Mouse (Mus musculus) B cell, adult 67 days (primary cell): ENCODE data around the gene Hip1. TPM values are rescaled to one million over a fixed set of nuclear protein-coding genes. Genes with fewer than 3 reads are reported as not detected.

Experiments
- total RNA-seq, 2 experiments: library from RNA; stranded (reverse); gene quantifications; 4 replicates each; pipeline ENCODE4 v1.2.4; 2023

Gene Hip1
- 10 to 100 TPM; 54.1 to 54.8 TPM for total RNA-seq

DNA sequence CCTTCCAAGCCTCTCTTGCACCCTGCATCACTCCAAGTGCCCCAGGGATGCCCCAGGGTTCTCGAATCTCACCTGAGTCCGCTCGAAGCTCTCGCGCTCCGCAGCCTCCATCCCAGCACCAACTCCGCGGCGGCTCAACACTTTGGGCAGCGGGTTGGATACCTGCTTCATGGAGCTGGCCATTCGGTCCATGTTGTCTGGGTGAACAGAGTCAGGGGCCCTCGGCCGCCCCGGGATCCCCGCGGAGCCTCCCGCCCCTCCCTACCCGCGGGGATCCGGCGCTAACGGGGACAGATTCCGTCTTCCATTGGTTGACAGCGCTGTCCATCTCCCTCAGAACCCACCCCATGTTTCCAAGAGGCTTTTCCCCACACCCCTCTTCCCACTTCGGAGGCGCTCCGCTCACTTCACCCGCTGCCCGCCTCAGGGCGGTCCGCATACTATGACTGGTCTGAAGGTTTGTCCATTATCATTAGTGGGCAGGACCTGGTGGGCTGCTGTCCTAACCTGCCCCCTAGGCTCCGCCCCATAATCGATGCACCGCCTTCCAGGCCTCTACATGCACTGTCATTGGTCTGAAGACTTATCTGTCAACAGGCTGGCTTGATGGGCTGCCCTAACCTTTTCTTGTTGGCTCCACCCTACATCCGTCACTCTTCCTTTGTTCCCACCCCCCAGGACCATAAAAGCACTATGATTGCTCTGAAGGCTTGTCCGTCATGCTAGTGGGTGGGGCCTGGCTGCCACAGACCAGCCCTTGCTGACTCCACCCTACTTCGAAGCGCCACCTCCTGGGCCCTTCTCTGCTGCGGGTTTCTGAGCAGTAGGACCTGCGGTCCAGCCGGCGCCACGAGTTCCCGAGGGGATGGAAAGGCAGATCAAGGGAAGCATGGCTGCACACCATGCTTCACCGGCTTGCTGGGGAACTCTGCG is at the start of gene Hip1:
Hip1 (minus strand) TSS at position 256 of the 933 bp plus-strand sequence.

DNA sequence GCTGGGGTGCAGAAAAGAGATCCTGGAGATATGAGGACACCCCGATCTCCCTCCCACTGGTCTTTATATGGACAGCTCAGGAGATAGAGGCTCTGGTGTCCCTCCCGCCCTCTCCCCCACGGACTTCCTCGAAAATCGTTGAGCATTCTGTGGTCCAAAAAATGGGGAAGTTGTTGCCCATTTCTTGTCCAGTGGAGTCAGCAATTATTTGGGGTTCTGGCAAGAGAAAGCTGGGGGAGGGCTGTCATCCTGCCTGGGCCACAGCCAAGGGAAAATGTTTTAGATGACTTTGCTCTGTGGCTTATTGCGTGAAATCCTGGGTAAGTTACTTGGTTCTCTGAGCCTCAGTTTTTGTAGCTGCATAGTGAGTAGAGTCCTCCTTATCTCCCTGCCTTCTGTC is 28.1 kb upstream of the Hip1 start, which contains the start of gene Ccl24:
Ccl24 (minus strand) TSS at position 44 of the 400 bp plus-strand sequence.

DNA sequence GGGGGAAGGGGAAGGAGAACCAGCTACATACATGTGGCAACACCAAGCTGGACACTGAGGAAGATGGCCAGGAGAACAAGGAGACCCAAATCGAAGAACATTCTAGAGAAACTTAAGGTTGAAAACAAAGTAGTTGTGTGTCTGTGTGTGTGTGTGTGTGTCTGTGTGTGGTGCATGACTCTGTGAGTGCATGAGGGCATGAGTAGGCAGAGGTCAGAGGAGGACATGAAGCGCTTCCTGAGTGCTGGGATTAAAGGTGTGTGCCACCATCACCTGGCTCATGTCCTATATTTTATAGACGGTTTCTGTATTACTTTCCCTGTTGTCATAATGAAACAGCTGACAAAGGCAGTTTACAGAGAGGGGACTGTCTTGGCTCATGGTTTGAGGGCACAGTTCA is 18.5 kb upstream of the Hip1 start, which contains the start of gene Ccl26:
Ccl26 (minus strand) TSS at position 101 of the 400 bp plus-strand sequence.

DNA sequence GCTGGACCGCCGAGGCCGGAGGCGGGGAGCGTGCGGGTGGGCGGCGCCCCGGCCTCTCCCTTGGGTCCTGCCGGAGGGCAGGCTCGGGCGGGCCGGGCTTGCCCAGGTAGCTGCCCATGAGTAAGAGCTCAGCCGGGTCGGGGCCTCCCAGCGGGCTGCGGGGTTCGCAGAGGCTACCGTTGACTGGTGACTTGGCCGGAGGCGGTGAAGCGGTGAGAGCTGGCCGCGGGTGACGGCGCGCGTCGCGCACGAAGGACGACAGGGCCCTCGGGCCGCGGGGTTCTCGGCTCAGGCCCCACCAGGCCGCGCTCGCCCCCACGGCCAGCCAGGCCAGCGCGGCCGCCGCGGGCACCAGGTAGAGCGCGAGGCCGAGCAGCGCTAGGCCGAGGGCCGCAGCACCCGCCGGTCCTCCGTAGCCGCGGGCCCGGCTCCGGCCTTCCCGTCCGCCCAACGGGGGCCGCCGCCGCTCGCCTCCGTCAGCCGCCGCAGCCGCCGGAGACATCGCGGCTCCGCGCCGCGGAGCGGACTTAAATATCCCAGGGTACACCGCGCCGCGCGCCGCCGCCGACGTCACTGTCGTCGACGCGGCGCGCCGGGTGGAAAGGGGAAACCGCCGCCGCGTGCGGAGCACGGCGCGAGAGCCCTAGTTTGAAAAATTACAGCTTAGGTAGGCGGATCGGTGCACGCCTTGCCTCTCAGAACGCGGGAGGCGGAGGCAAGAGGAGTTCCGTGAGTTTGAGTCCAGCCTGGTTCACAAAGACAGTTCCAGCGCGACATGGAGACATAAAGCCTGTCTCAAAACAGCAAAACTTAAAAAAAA is 150.7 kb downstream of the Hip1 start, which contains the start of gene Pom121:
Pom121 (minus strand) TSS at position 543 of the 820 bp plus-strand sequence.

DNA sequence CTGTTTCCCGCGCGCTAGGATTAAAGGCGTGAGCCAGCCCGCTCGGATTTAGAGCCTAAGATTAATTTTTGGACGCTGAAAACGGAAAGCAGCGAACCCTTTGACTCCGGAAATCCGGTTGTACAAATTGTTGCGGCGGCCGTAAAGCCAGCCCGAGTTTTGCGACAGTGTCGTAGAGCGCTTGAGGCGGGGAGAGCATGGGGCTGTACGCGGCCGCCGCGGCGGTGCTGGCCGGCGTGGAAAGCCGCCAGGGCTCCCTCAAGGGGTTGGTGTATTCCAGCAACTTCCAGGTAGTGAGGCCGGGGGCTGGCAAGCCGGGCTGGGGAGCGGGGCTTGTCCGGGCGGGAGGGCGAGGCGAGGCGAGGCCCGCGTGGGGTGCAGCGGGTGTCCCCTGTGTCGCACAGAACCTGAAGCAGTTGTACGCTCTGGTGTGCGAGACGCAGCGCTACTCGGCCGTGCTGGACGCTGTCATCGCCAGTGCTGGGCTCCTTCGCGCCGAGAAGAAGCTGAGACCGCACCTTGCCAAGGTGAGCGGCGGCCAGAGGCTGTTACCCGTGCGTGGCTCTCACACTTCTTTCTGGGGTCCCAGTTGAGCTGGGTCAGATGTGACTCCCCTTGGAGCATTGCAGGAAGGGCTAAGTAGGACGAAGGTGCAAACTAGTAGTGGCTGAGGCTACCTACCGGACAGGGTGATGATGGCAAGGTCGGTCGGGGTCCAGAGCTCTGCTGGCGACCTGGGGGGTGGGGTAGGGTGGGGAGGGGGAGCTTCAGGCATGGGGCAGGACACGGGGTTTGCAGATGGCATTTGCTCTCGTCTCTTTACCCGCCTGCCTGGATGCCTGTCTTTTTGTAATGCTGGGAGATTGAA is 174.9 kb downstream of the Hip1 start, which contains the start of gene Nsun5:
Nsun5 (plus strand) TSS at position 167 of the 868 bp plus-strand sequence.

Other genes starting within 250 kb of the Hip1 start
- under 1 TPM in 1 of 2 experiments, not detected in 1; 0.44 TPM for gene Fkbp6, start 195.1 kb downstream of the Hip1 start, total RNA-seq
- not detected for gene Trim50, start 191.8 kb downstream of the Hip1 start, total RNA-seq
- gene Nsun5, start 175.2 kb downstream of the Hip1 start, total RNA-seq, result 10 to 100 TPM; 40.3 to 51.3 TPM
- gene Pom121, start 150.6 kb downstream of the Hip1 start, total RNA-seq, result 10 to 100 TPM; 60.5 to 62.3 TPM
- gene Ccl26, start 18.4 kb upstream of the Hip1 start, total RNA-seq, result not detected
- gene Ccl24, start 27.9 kb upstream of the Hip1 start, total RNA-seq, result 1 to 10 TPM in 1 of 2 experiments, not detected in 1; 1.1 TPM
- gene Rhbdd2, start 87.5 kb upstream of the Hip1 start, total RNA-seq, result 10 to 100 TPM; 17.7 to 29.4 TPM
- gene Por, start 124.9 kb upstream of the Hip1 start, total RNA-seq, result 10 to 100 TPM; 44.9 TPM
- gene Tmem120a, start 199.3 kb upstream of the Hip1 start, total RNA-seq, result 10 to 100 TPM; 13.6 to 21.1 TPM
- gene Styxl1, start 233.3 kb upstream of the Hip1 start, total RNA-seq, result not detected
- 100 to 1,000 TPM; 153 to 177 TPM for gene Mdh2, start 233.4 kb upstream of the Hip1 start, total RNA-seq